ENCODE assay signal across 10 mouse cellular contexts in the genomic region with DNA sequence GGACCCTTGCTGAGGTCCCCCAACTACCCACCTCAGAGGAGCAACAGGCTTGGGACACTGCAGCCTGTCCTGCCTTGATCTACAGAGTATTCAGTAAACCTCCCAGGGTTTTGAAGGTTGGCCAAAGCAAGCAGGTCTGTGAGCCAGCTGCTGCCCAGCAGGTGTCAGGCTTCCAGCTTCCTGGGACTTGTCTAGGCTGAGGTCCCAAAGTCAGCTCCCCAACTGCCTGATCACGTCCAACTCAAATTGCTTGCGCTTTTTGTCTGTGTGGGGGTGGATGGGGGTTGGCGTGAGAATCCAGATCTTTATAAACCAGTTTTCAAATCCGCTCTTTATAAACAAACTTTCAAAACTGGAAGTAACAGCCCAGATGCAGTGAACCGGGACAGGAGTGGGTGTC. TPM values are rescaled to one million over a fixed set of nuclear protein-coding genes. Genes with fewer than 3 reads are reported as not detected.
DNase-seq lines count a peak whose midpoint lies in the region; ATAC-seq and TF ChIP-seq lines count a peak whose summit lies in the region.
"Had no signal": no experiment of that assay in that cellular context is flagged by ENCODE, and none has a peak within 500 bp of the region (broad histone marks: within the 10 kb centered on the region; RNA-seq: fewer than 3 reads in every experiment).

No protein-coding gene starts in this region.

- no peak overlapping the region for H3K27ac ChIP-seq in liver, postnatal 0 days (ENCODE audit: low read depth)
- no peak overlapping the region for H3K27ac ChIP-seq in liver, embryonic 12.5 days
- H3K27ac ChIP-seq in kidney, adult 2 months (ENCODE audit: insufficient read depth, low read depth, low read length) = no peak overlapping the region
- H3K27ac ChIP-seq: heart, embryonic 15.5 days; macrophage had no signal

- no peak overlapping the region for H3K4me3 ChIP-seq in liver, postnatal 0 days (ENCODE audit: low read depth, low read length)
- H3K4me3 ChIP-seq in liver, embryonic 12.5 days = no peak overlapping the region
- H3K4me3 ChIP-seq in kidney, adult 2 months (ENCODE audit: insufficient read depth, low read depth, low read length) = no peak overlapping the region
- H3K4me3 ChIP-seq: heart, embryonic 15.5 days had no signal

- DNase-seq in liver, postnatal 0 days = peak; percentile 39
- DNase-seq in adrenal gland, postnatal 36 days = peak; percentile 42 to 74
- DNase-seq in kidney, adult 2 months = peak; percentile 78
- peak; percentile 73 for DNase-seq in skeletal muscle tissue, adult 2 months (ENCODE audit: low read depth, low spot score)
- no peak for DNase-seq in spleen, adult 18-20 months

- TF ChIP-seq CTCF in liver, postnatal 0 days (IDR thresholded peaks at IDR 0.05; ENCODE audit: low read depth) = peak; percentile 56
- peak; percentile 76 for TF ChIP-seq CTCF in kidney, adult 2 months (conservative IDR thresholded peaks at IDR 0.05; ENCODE audit: insufficient read depth, insufficient read length, low read depth, low read length)

- no peak overlapping the region for H3K4me2 ChIP-seq in liver, postnatal 0 days (ENCODE audit: low read depth, low read length)
- no peak overlapping the region for H3K4me2 ChIP-seq in liver, embryonic 12.5 days
- H3K4me2 ChIP-seq: heart, embryonic 15.5 days had no signal

- no peaks in the 10 kb centered on the region for H3K9me3 ChIP-seq in liver, postnatal 0 days (ENCODE audit: low read length)
- H3K9me3 ChIP-seq in liver, embryonic 12.5 days (replicated peaks) = no peaks in the 10 kb centered on the region
- H3K9me3 ChIP-seq: heart, embryonic 15.5 days had no signal

- no peak overlapping the region for H3K9ac ChIP-seq in liver, postnatal 0 days (replicated peaks)
- H3K9ac ChIP-seq in liver, embryonic 12.5 days = no peak overlapping the region
- H3K9ac ChIP-seq: heart, embryonic 15.5 days had no signal

- peak; percentile 31; the same call in 1 of the 2 replicates for ATAC-seq in liver, postnatal 0 days
- ATAC-seq in liver, embryonic 12.5 days = no peak
- ATAC-seq in cerebellum, adult (ENCODE audit: insufficient number of reproducible peaks, low FRiP score, low TSS enrichment) = no peak

- 52% methylated on average over 5 of the region's 5 CpGs for WGBS in liver, postnatal 0 days (ENCODE audit: insufficient replicate concordance)
- WGBS in liver, embryonic 12.5 days (ENCODE audit: insufficient replicate concordance) = 58% methylated on average over 5 of the region's 5 CpGs
- WGBS in kidney, adult 2 months = 34% methylated on average over 5 of the region's 5 CpGs

- peaks cover 16% of the 10 kb centered on the region for H3K27me3 ChIP-seq in liver, postnatal 0 days (ENCODE audit: insufficient read depth, low read length)
- peaks cover 50% of the 10 kb centered on the region for H3K27me3 ChIP-seq in liver, embryonic 12.5 days (replicated peaks)
- H3K27me3 ChIP-seq in kidney, adult 2 months (replicated peaks; ENCODE audit: control insufficient read depth, insufficient read depth, low read length) = no peaks in the 10 kb centered on the region

- H3K4me1 ChIP-seq in liver, postnatal 0 days (ENCODE audit: insufficient read depth) = peaks cover 5% of the 10 kb centered on the region; the same call in 1 of the 2 replicates
- no peaks in the 10 kb centered on the region; the same call in 1 of the 2 replicates for H3K4me1 ChIP-seq in liver, embryonic 12.5 days
- H3K4me1 ChIP-seq in kidney, adult 2 months (ENCODE audit: control insufficient read depth, insufficient read depth, low read length) = peaks cover 3% of the 10 kb centered on the region; the same call in 1 of the 2 replicates

- TF ChIP-seq POLR2A in kidney, adult 2 months (IDR thresholded peaks at IDR 0.05; ENCODE audit: low read depth, low read length) = no peak

- no peak for TF ChIP-seq EP300 in liver, postnatal 0 days (IDR thresholded peaks at IDR 0.05; ENCODE audit: low read depth)

- no peaks in the 10 kb centered on the region for H3K36me3 ChIP-seq in liver, postnatal 0 days (replicated peaks; ENCODE audit: insufficient read depth, low read length)
- H3K36me3 ChIP-seq in liver, embryonic 12.5 days = no peaks in the 10 kb centered on the region
- H3K36me3 ChIP-seq in kidney, adult 2 months (ENCODE audit: control insufficient read depth, insufficient read depth, low read length) = no peaks in the 10 kb centered on the region
- H3K36me3 ChIP-seq: heart, embryonic 15.5 days had no signal

RNA-seq across cellular contexts. Expression of gene D630003M21Rik, which starts 3.7 kb away (rescaled TPM):
- 0.64 and 0.67 TPM in 2 replicates for polyA plus RNA-seq in liver, postnatal 0 days (2015; fragmentation: Nextera tagmentation; extraction: Ambion mirVana)
- 0.31 and 0.39 TPM in 2 replicates for polyA plus RNA-seq in liver, embryonic 12.5 days (2016; fragmentation: Nextera tagmentation; extraction: Ambion mirVana)
- total RNA-seq in adrenal gland, postnatal 36 days (2021) = 1 to 10 TPM; 1.7 TPM
- polyA plus RNA-seq in kidney, adult 2 months (2012; rRNA removed) = 2.0 and 2.5 TPM in 2 replicates
- polyA plus RNA-seq: macrophage had no signal

RNA-seq across cellular contexts. Expression of gene Bpi, which starts 32.6 kb away (rescaled TPM):
- polyA plus RNA-seq in liver, postnatal 0 days (2015; fragmentation: Nextera tagmentation; extraction: Ambion mirVana) = not detected in 2 replicates
- polyA plus RNA-seq in liver, embryonic 12.5 days (2016; fragmentation: Nextera tagmentation; extraction: Ambion mirVana) = not detected in 2 replicates
- total RNA-seq in adrenal gland, postnatal 36 days (2021) = not detected
- polyA plus RNA-seq in kidney, adult 2 months (2012; rRNA removed) = 0.06 and 0.07 TPM in 2 replicates
- polyA plus RNA-seq: heart, embryonic 15.5 days; macrophage; spleen, adult 2 months had no signal

Comparison
In these comparisons a context has a peak if more than half of its experiments do, and no peak if none do; other contexts are left out.
1. DNase-seq: peak in liver, postnatal 0 days (single experiment), adrenal gland, postnatal 36 days (2 of 2), kidney, adult 2 months (single experiment) and skeletal muscle tissue, adult 2 months (single experiment); none in spleen, adult 18-20 months (0 of 2).